Mouse (Mus musculus) duodenum, adult 2 months (tissue): ENCODE data around the gene Mlh3. TPM values are rescaled to one million over a fixed set of nuclear protein-coding genes. Genes with fewer than 3 reads are reported as not detected.

Experiments
- polyA plus RNA-seq: library from polyadenylated mRNA; depleted of rRNA; stranded (reverse); fragments of >200 nt; gene quantifications from 2 replicates; pipeline ENCODE4 v1.2.3, GENCODE M21; 2012; ENCODE audit warnings: low replicate concordance; rRNA removed

Gene Mlh3
- 0.85 and 0.93 TPM in 2 replicates for polyA plus RNA-seq

DNA sequence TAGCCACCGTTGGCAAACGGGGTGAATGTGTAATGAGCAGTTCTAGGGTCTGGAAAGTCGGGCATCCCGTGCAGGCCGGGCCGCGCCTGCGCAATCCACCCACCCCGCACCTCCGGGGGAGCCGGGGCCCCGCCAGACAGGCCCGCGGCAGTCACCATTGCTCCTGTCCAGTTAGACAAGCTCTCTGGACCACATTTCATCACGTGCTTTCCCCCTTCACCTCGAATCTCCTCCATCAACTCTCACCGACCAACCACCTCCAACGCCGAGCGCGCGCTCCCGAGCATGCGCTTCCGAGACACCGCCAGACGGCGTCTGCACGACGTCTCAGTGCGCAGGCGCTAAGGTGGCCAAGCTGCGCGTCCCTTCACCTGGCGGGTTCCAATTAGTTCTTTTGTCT is at the start of gene Mlh3:
Gene Mlh3 (minus strand): TSS at position 281 of the 400 bp plus-strand sequence.

GRCm38 (mm10) chr12:85288486-85289156 is 18.2 kb upstream of the Mlh3 start, which contains the start of gene Zc2hc1c:
Gene Zc2hc1c (plus strand): TSS chr12:85288591.

GRCm38 (mm10) chr12:85287809-85288485 is 17.5 kb upstream of the Mlh3 start, which contains the start of gene Acyp1:
Gene Acyp1 (minus strand): TSS chr12:85288438.

DNA sequence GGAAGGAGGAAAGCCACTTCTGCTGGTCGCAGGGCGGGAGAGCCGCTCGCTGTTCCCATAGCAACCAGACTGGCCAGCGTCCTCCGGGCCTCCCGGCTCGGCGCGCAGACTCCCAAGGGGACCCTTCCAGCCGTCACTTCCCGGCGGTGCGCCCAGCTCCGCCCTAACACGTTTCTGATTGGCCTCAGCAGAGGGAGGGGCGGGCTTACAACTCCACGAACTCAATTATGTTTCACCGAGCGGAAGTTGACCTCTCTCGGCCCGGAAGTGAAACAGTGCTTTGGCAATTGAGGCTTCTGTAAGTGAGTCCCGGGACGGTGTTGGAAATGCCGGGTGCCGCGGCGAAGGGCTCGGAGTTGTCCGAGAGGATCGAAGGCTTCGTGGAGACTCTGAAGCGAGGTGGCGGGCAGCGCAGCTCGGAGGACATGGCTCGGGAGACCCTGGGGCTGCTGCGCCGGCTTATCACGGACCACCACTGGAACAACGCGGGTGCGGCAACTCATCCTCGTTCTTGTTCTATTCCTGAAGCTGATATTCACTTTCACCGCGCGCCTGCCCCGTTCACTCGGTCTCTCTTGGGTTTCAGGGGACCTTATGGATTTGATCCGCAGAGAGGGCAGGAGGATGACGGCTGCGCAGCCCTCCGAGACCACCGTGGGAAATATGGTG is 51.0 kb downstream of the Mlh3 start, which contains the start of gene Eif2b2:
Gene Eif2b2 (plus strand): TSS at position 246 of the 669 bp plus-strand sequence.

Other genes starting within 250 kb of the Mlh3 start
- 0.62 and 0.65 TPM in 2 replicates for gene Prox2, start 159.8 kb downstream of the Mlh3 start, polyA plus RNA-seq
- gene Dlst, start 159.8 kb downstream of the Mlh3 start, polyA plus RNA-seq, result 125 and 138 TPM in 2 replicates
- gene Rps6kl1, start 119.3 kb downstream of the Mlh3 start, polyA plus RNA-seq, result 0.47 and 0.98 TPM in 2 replicates
- gene Pgf, start 92.8 kb downstream of the Mlh3 start, polyA plus RNA-seq, result 0.60 and 0.70 TPM in 2 replicates
- 58.8 and 91.2 TPM in 2 replicates for gene Eif2b2, start 51.1 kb downstream of the Mlh3 start, polyA plus RNA-seq
- 1.5 and 2.5 TPM in 2 replicates for gene Acyp1, start 17.8 kb upstream of the Mlh3 start, polyA plus RNA-seq
- 0.17 and 0.22 TPM in 2 replicates for gene Zc2hc1c, start 18.0 kb upstream of the Mlh3 start, polyA plus RNA-seq
- 7.3 and 8.0 TPM in 2 replicates for gene Nek9, start 68.8 kb upstream of the Mlh3 start, polyA plus RNA-seq
- 243 and 321 TPM in 2 replicates for gene Tmed10, start 104.2 kb upstream of the Mlh3 start, polyA plus RNA-seq
- 81.3 and 338 TPM in 2 replicates for gene Fos, start 203.3 kb upstream of the Mlh3 start, polyA plus RNA-seq